Mouse (Mus musculus): ENCODE measurements at regions not wholly inside any gene's neighbourhood (a gene's known extent, or its start where the extent isn't known, plus 50 kb on each side); places are given as distances from the start of the nearest gene placed in this dataset.

DNA sequence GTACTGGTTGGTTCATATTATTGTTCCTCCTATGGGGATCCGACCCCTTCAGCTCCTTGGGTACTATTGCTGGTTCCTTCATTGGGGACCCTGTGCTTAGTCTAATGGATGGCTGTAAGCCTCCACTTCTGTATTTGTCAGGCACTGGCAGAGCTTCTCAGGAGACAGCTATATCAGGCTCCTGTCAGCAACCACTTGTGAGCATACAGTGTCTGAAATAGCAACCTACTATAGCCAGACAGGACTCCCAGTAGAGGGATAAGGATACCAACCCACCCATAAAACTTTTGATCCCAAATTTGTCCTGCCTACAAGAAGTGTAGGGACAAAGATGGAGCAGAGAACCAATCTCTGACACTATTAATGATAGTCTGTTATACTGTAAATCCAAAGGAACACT is 656.4 kb downstream of the Cetn3 start:
- H3K9ac ChIP-seq (replicated peaks; ENCODE audit: low read length): no peak overlapping the region
- TF ChIP-seq CTCF (IDR thresholded peaks at IDR 0.05; ENCODE audit: low read depth): no peak
- DNase-seq (ENCODE audit: low spot score): no peak
- no peak overlapping the region for H3K4me2 ChIP-seq (ENCODE audit: low read depth, low read length)
- no peak for ATAC-seq
- no peak overlapping the region for H3K4me3 ChIP-seq (ENCODE audit: low read length)
- H3K4me1 ChIP-seq (ENCODE audit: insufficient read depth, low read length): no peaks in the 10 kb centered on the region
- WGBS: 89% methylated on average over 1 of the region's 1 CpGs
- H3K27me3 ChIP-seq (ENCODE audit: insufficient read depth, low read length): no peaks in the 10 kb centered on the region
- H3K36me3 ChIP-seq (ENCODE audit: insufficient read depth, low read length): no peaks in the 10 kb centered on the region
- H3K27ac ChIP-seq: no peak overlapping the region
- H3K9me3 ChIP-seq (ENCODE audit: low read length): no peaks in the 10 kb centered on the region

DNA sequence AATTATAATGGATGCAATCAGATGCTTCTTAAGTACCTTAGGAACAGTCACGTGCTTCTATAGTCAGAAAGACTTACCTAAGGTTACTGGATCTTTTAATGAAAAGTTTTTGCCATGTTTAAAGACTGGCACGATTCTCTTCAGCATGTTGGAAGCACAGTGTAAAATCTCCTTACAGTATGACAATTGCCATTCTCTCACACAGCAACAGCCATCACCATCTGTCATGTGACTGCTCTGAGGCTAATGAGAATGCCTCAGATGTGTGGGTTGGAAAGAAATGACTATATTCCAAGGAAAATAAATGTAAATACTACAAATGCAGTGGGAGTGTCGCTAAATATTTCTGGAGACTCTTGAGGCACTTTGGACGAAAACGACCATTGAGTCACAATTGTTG is 670.8 kb downstream of the Cetn3 start:
- H3K27me3 ChIP-seq (ENCODE audit: insufficient read depth, low read length): no peaks in the 10 kb centered on the region
- H3K36me3 ChIP-seq (ENCODE audit: insufficient read depth, low read length): no peaks in the 10 kb centered on the region
- no peak overlapping the region for H3K9ac ChIP-seq (replicated peaks; ENCODE audit: low read length)
- ATAC-seq: no peak
- WGBS: 79% methylated on average over 5 of the region's 5 CpGs
- H3K4me2 ChIP-seq (ENCODE audit: low read depth, low read length): no peak overlapping the region
- no peaks in the 10 kb centered on the region for H3K9me3 ChIP-seq (ENCODE audit: low read length)
- no peaks in the 10 kb centered on the region for H3K4me1 ChIP-seq (ENCODE audit: insufficient read depth, low read length)
- TF ChIP-seq CTCF (IDR thresholded peaks at IDR 0.05; ENCODE audit: low read depth): no peak
- no peak overlapping the region for H3K27ac ChIP-seq
- DNase-seq (ENCODE audit: low spot score): no peak
- no peak overlapping the region for H3K4me3 ChIP-seq (ENCODE audit: low read length)

DNA sequence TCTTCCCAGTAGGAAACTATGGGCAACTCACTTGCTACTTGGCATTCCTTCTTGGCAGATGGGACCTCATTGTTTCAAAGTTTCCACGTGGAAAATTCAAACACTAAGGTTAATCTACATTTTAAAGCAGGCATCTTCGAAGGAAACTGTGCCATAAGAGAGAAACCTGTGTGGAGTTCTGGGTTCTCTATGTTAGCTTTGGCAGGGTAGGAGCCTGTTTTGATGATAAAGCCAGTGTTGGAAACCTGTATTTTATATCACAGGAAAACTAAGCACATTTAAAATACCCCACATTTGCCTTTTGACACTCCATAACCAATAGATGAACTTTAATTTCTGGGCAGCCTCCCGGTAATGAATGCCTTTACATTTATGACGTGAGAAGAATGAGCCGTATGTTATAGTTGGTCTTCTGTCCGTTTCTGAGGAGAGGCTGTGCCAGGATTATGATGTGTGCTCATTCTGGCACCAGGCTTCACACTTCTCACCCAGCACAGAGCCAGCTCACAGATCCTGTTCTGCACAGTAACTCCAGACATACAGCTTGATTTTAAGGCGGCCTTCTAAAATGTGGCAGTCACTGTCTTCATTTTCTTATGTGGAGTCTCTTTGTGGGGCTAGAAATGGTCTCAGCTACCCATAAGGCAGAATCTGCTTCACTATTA is 700.5 kb downstream of the Cetn3 start:
- Histone ChIP-seq H3K4me1 (ENCODE audit: insufficient read depth, low read length) (no peaks in the 10 kb centered on the region), H3K27ac (no peak overlapping the region), H3K4me2 (ENCODE audit: low read depth, low read length) (no peak overlapping the region), H3K27me3 (ENCODE audit: insufficient read depth, low read length) (no peaks in the 10 kb centered on the region), H3K9ac (replicated peaks; ENCODE audit: low read length) (no peak overlapping the region), H3K4me3 (ENCODE audit: low read length) (no peak overlapping the region), H3K9me3 (ENCODE audit: low read length) (no peaks in the 10 kb centered on the region), H3K36me3 (ENCODE audit: insufficient read depth, low read length) (no peaks in the 10 kb centered on the region)
- no peak for TF ChIP-seq CTCF (IDR thresholded peaks at IDR 0.05; ENCODE audit: low read depth)
- WGBS: 71% methylated on average over 7 of the region's 7 CpGs
- no peak for ATAC-seq
- DNase-seq (ENCODE audit: low spot score): no peak

DNA sequence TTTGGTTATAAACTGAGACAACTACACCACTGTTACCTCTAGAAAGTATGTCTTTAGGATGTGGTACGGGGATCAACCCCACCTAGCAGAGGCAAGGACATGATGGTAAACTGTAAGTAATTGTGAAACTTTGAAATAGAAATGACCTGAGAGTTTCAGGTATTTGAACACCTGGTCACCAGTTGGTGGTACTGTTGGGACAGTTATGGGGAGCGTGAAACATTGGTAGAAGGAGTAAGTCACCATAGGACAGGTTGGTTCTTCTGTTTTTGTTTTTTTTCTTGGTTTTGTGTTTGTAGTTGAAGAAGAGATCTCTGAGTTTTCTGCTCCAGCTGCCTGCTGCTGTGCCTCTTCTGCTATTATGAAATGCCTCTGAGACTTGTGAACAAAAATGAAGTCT is 713.7 kb downstream of the Cetn3 start:
- H3K4me2 ChIP-seq (ENCODE audit: low read depth, low read length): no peak overlapping the region
- DNase-seq (ENCODE audit: low spot score) (no peak), ATAC-seq (no peak)
- TF ChIP-seq CTCF (IDR thresholded peaks at IDR 0.05; ENCODE audit: low read depth): no peak
- H3K9ac ChIP-seq (replicated peaks; ENCODE audit: low read length): no peak overlapping the region
- no peak overlapping the region for H3K4me3 ChIP-seq (ENCODE audit: low read length)
- H3K36me3 ChIP-seq (ENCODE audit: insufficient read depth, low read length): no peaks in the 10 kb centered on the region
- H3K27ac ChIP-seq: no peak overlapping the region
- H3K9me3 ChIP-seq (ENCODE audit: low read length): no peaks in the 10 kb centered on the region
- H3K27me3 ChIP-seq (ENCODE audit: insufficient read depth, low read length): no peaks in the 10 kb centered on the region
- H3K4me1 ChIP-seq (ENCODE audit: insufficient read depth, low read length): no peaks in the 10 kb centered on the region
- 84% methylated on average over 2 of the region's 2 CpGs for WGBS

DNA sequence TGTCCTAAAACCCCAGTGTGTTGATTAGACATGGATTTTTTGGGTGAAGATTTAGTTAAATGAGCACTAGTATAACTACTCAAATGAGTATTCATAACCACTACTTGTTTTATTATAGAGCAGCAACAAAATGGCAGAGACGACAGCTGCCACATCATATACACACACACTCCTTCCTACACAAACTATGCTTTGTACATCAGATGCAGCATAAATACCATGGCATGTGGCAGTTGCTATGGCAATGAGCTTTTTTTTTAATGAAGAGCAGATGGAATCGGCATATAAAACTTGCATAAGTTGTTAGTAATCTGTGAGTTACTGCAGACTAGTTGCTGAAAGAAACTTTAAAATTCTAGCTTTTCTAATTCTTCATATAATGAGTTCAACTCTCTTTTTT is 725.3 kb downstream of the Cetn3 start:
- Histone ChIP-seq H3K36me3 (ENCODE audit: insufficient read depth, low read length) (no peaks in the 10 kb centered on the region), H3K27ac (no peak overlapping the region), H3K9ac (replicated peaks; ENCODE audit: low read length) (no peak overlapping the region), H3K9me3 (ENCODE audit: low read length) (no peaks in the 10 kb centered on the region), H3K4me2 (ENCODE audit: low read depth, low read length) (no peak overlapping the region), H3K27me3 (ENCODE audit: insufficient read depth, low read length) (no peaks in the 10 kb centered on the region), H3K4me3 (ENCODE audit: low read length) (no peak overlapping the region), H3K4me1 (ENCODE audit: insufficient read depth, low read length) (no peaks in the 10 kb centered on the region)
- DNase-seq (ENCODE audit: low spot score) (no peak), ATAC-seq (no peak)
- 42% methylated on average over 2 of the region's 2 CpGs for WGBS
- TF ChIP-seq CTCF (IDR thresholded peaks at IDR 0.05; ENCODE audit: low read depth): no peak

DNA sequence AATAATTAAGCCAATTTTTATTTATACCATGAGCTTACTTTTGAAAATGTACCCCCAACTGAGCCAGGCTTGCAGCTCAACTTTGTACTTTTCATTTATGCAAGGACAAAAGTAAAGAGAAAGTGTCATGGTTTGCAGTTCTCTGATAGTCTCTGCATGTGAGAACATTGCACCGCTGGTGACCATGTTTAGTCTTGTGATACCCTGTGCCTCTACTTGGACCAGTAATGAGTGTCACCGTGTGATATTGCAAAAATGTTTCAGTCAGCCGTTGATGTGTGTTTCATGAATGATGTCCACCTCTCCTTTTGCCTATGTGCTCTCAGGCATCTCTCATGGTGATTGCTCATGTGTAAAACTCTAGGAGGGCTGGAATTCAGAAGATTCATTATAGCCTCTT is 726.6 kb downstream of the Cetn3 start:
- Histone ChIP-seq H3K9ac (replicated peaks; ENCODE audit: low read length) (no peak overlapping the region), H3K4me1 (ENCODE audit: insufficient read depth, low read length) (no peaks in the 10 kb centered on the region), H3K4me2 (ENCODE audit: low read depth, low read length) (no peak overlapping the region), H3K27ac (no peak overlapping the region), H3K9me3 (ENCODE audit: low read length) (no peaks in the 10 kb centered on the region), H3K4me3 (ENCODE audit: low read length) (no peak overlapping the region), H3K36me3 (ENCODE audit: insufficient read depth, low read length) (no peaks in the 10 kb centered on the region), H3K27me3 (ENCODE audit: insufficient read depth, low read length) (no peaks in the 10 kb centered on the region)
- DNase-seq (ENCODE audit: low spot score) (no peak), ATAC-seq (no peak)
- 68% methylated on average over 3 of the region's 3 CpGs for WGBS
- TF ChIP-seq CTCF (IDR thresholded peaks at IDR 0.05; ENCODE audit: low read depth): no peak

Data from hindbrain, postnatal 0 days (tissue).